Mouse (Mus musculus): ENCODE data around the gene Olfr73. TPM values are rescaled to one million over a fixed set of nuclear protein-coding genes. Genes with fewer than 3 reads are reported as not detected.
"Not testable (repeated sequence)": the region's sequence is repeated elsewhere in the genome, so short reads cannot be mapped to it uniquely, and the experiment has no call there.

The Olfr73 gene
- not detected in 2 replicates for polyA plus RNA-seq (2016; fragmentation: Nextera tagmentation; extraction: Ambion mirVana)

- H3K27me3 ChIP-seq (ENCODE audit: poor library complexity, severe bottlenecking): no peaks in the 10 kb centered on the region
- H3K4me1 ChIP-seq: no peaks in the 10 kb centered on the region
- no peaks in the 10 kb centered on the region for H3K9me3 ChIP-seq
- H3K36me3 ChIP-seq (replicated peaks): no peaks in the 10 kb centered on the region
- no peak within 1 kb of the TSS for H3K27ac ChIP-seq
- no peak within 1 kb of the TSS for H3K4me3 ChIP-seq
- DNase-seq (ENCODE audit: extremely low spot score, low spot score): no peak
These were observed at the start of gene Olfr73 for GRCm38 (mm10) chr2:88037599-88037998. Olfr73 (minus strand) TSS chr2:88037699.

GRCm38 (mm10) chr2:88071730-88072129 lies 34.2 kb upstream of the Olfr73 start, which contains the start of gene Olfr1163:
Olfr1163 (minus strand) TSS chr2:88071830.
- Histone ChIP-seq H3K27me3 (ENCODE audit: poor library complexity, severe bottlenecking) (no peaks in the 10 kb centered on the region), H3K36me3 (replicated peaks) (no peaks in the 10 kb centered on the region), H3K27ac (no peak within 1 kb of the TSS), H3K9me3 (no peaks in the 10 kb centered on the region), H3K4me1 (no peaks in the 10 kb centered on the region), H3K4me3 (no peak within 1 kb of the TSS)
- no peak for DNase-seq (ENCODE audit: extremely low spot score, low spot score)

- DNase-seq (ENCODE audit: extremely low spot score, low spot score): no peak
- Histone ChIP-seq H3K4me3 (no peak overlapping the region), H3K9me3 (0 out of 2 replicates have a peak, but pooled peaks cover 4% of the 10 kb centered on the region), H3K36me3 (replicated peaks) (no peaks in the 10 kb centered on the region), H3K4me1 (no peaks in the 10 kb centered on the region), H3K27ac (no peak overlapping the region), H3K27me3 (ENCODE audit: poor library complexity, severe bottlenecking) (no peaks in the 10 kb centered on the region)
- 83% methylated on average over 2 of the region's 2 CpGs for WGBS
These were observed 26.1 kb upstream of the Olfr73 start for GRCm38 (mm10) chr2:88063587-88063986.

- H3K4me3 ChIP-seq: no peak within 1 kb of the TSS
- no peaks in the 10 kb centered on the region for H3K27me3 ChIP-seq (ENCODE audit: poor library complexity, severe bottlenecking)
- DNase-seq (ENCODE audit: extremely low spot score, low spot score): no peak
- no peak within 1 kb of the TSS for H3K27ac ChIP-seq
- no peaks in the 10 kb centered on the region for H3K4me1 ChIP-seq
- H3K9me3 ChIP-seq: no peaks in the 10 kb centered on the region
- WGBS: 93% methylated on average over 1 of the region's 1 CpGs
- H3K36me3 ChIP-seq (replicated peaks): no peaks in the 10 kb centered on the region
These were observed 13.5 kb upstream of the Olfr73 start, which contains the start of gene Olfr1162 for GRCm38 (mm10) chr2:88051029-88051428. Olfr1162 (minus strand) TSS chr2:88051129.

GRCm38 (mm10) chr2:88022474-88022873 lies 15.0 kb downstream of the Olfr73 start, which contains the start of gene Olfr1161:
Olfr1161 (plus strand) TSS chr2:88022774.
- not testable (repeated sequence) for H3K9me3 ChIP-seq; H3K36me3 ChIP-seq (replicated peaks); H3K27me3 ChIP-seq (ENCODE audit: poor library complexity, severe bottlenecking); H3K4me1 ChIP-seq; DNase-seq (ENCODE audit: extremely low spot score, low spot score); H3K4me3 ChIP-seq; H3K27ac ChIP-seq
- 88% methylated on average over 1 of the region's 1 CpGs for WGBS

GRCm38 (mm10) chr2:88007515-88008318 lies 29.8 kb downstream of the Olfr73 start, which contains the start of gene Olfr1160:
Olfr1160 (minus strand) TSS chr2:88008268.
- H3K9me3 ChIP-seq: no peaks in the 10 kb centered on the region
- no peak within 1 kb of the TSS for H3K4me3 ChIP-seq
- no peaks in the 10 kb centered on the region for H3K4me1 ChIP-seq
- no peak within 1 kb of the TSS for H3K27ac ChIP-seq
- no peak for DNase-seq (ENCODE audit: extremely low spot score, low spot score)
- no peaks in the 10 kb centered on the region for H3K36me3 ChIP-seq (replicated peaks)
- no peaks in the 10 kb centered on the region for H3K27me3 ChIP-seq (ENCODE audit: poor library complexity, severe bottlenecking)

- Histone ChIP-seq H3K36me3 (replicated peaks) (no peaks in the 10 kb centered on the region), H3K27me3 (ENCODE audit: poor library complexity, severe bottlenecking) (no peaks in the 10 kb centered on the region), H3K27ac (no peak within 1 kb of the TSS), H3K4me3 (no peak within 1 kb of the TSS), H3K9me3 (no peaks in the 10 kb centered on the region), H3K4me1 (no peaks in the 10 kb centered on the region)
- DNase-seq (ENCODE audit: extremely low spot score, low spot score): no peak
These were observed 47.7 kb downstream of the Olfr73 start, which contains the start of gene Olfr1158 for GRCm38 (mm10) chr2:87989813-87990212. Olfr1158 (plus strand) TSS chr2:87990113.

Other genes starting within 250 kb of the Olfr73 start
- gene Olfr1143, start 237.1 kb downstream of the Olfr73 start, polyA plus RNA-seq (2016; fragmentation: Nextera tagmentation; extraction: Ambion mirVana): not detected in 2 replicates
- not detected in 2 replicates for gene Olfr1145, start 227.9 kb downstream of the Olfr73 start, polyA plus RNA-seq (2016; fragmentation: Nextera tagmentation; extraction: Ambion mirVana)
- not detected in 2 replicates for gene Olfr1148, start 207.2 kb downstream of the Olfr73 start, polyA plus RNA-seq (2016; fragmentation: Nextera tagmentation; extraction: Ambion mirVana)
- gene Olfr1150-ps1, start 193.7 kb downstream of the Olfr73 start, polyA plus RNA-seq (2016; fragmentation: Nextera tagmentation; extraction: Ambion mirVana): not detected in 2 replicates
- not detected in 2 replicates for gene Olfr1151, start 181.8 kb downstream of the Olfr73 start, polyA plus RNA-seq (2016; fragmentation: Nextera tagmentation; extraction: Ambion mirVana)
- gene Olfr1152, start 171.2 kb downstream of the Olfr73 start, polyA plus RNA-seq (2016; fragmentation: Nextera tagmentation; extraction: Ambion mirVana): not detected in 2 replicates
- not detected in 2 replicates for gene Olfr1153, start 142.7 kb downstream of the Olfr73 start, polyA plus RNA-seq (2016; fragmentation: Nextera tagmentation; extraction: Ambion mirVana)
- not detected in 2 replicates for gene Olfr1154, start 132.5 kb downstream of the Olfr73 start, polyA plus RNA-seq (2016; fragmentation: Nextera tagmentation; extraction: Ambion mirVana)
- gene Olfr1155, start 92.6 kb downstream of the Olfr73 start, polyA plus RNA-seq (2016; fragmentation: Nextera tagmentation; extraction: Ambion mirVana): not detected in 2 replicates
- gene Olfr1156, start 84.6 kb downstream of the Olfr73 start, polyA plus RNA-seq (2016; fragmentation: Nextera tagmentation; extraction: Ambion mirVana): not detected in 2 replicates
- gene Olfr1157, start 69.4 kb downstream of the Olfr73 start, polyA plus RNA-seq (2016; fragmentation: Nextera tagmentation; extraction: Ambion mirVana): not detected in 2 replicates
- gene Olfr74, start 63.0 kb downstream of the Olfr73 start, polyA plus RNA-seq (2016; fragmentation: Nextera tagmentation; extraction: Ambion mirVana): not detected in 2 replicates
- not detected in 2 replicates for gene Olfr1158, start 47.6 kb downstream of the Olfr73 start, polyA plus RNA-seq (2016; fragmentation: Nextera tagmentation; extraction: Ambion mirVana)
- not detected in 2 replicates for gene Olfr1160, start 29.4 kb downstream of the Olfr73 start, polyA plus RNA-seq (2016; fragmentation: Nextera tagmentation; extraction: Ambion mirVana)
- not detected in 2 replicates for gene Olfr1161, start 14.9 kb downstream of the Olfr73 start, polyA plus RNA-seq (2016; fragmentation: Nextera tagmentation; extraction: Ambion mirVana)
- gene Olfr1162, start 13.4 kb upstream of the Olfr73 start, polyA plus RNA-seq (2016; fragmentation: Nextera tagmentation; extraction: Ambion mirVana): not detected in 2 replicates
- not detected in 2 replicates for gene Olfr1163, start 34.1 kb upstream of the Olfr73 start, polyA plus RNA-seq (2016; fragmentation: Nextera tagmentation; extraction: Ambion mirVana)
- not detected in 2 replicates for gene Olfr1164, start 56.3 kb upstream of the Olfr73 start, polyA plus RNA-seq (2016; fragmentation: Nextera tagmentation; extraction: Ambion mirVana)
- gene Olfr1166, start 90.6 kb upstream of the Olfr73 start, polyA plus RNA-seq (2016; fragmentation: Nextera tagmentation; extraction: Ambion mirVana): not detected in 2 replicates
- not detected in 2 replicates for gene Olfr1167, start 117.5 kb upstream of the Olfr73 start, polyA plus RNA-seq (2016; fragmentation: Nextera tagmentation; extraction: Ambion mirVana)
- gene Olfr1168, start 144.2 kb upstream of the Olfr73 start, polyA plus RNA-seq (2016; fragmentation: Nextera tagmentation; extraction: Ambion mirVana): not detected in 2 replicates
- gene Olfr1170, start 190.6 kb upstream of the Olfr73 start, polyA plus RNA-seq (2016; fragmentation: Nextera tagmentation; extraction: Ambion mirVana): not detected in 2 replicates
- not detected in 2 replicates for gene Olfr1173, start 242.2 kb upstream of the Olfr73 start, polyA plus RNA-seq (2016; fragmentation: Nextera tagmentation; extraction: Ambion mirVana)

Data from forebrain, embryonic 10.5 days (tissue).